Mouse (Mus musculus) lung, embryonic 15.5 days (tissue): ENCODE measurements around the gene Serpini1. TPM values are rescaled to one million over a fixed set of nuclear protein-coding genes. Genes with fewer than 3 reads are reported as not detected.

Source experiments
- ATAC-seq: fragments of 200-750 bp; cut with Nextera tagmentation; 2 replicates; pipeline ENCODE4 v1.8.0; 2017; ENCODE audit warnings: moderate number of reproducible peaks, borderline replicate concordance; ENCODE audit not compliant: low FRiP score, low TSS enrichment; ENCODE audit errors: extremely low read depth
- H3K27ac ChIP-seq: fragments of 300-500 bp; sonication (generic); 2 replicates; pipeline ENCODE4 v1.5.1; 2015; ENCODE audit warnings: moderate library complexity, mild to moderate bottlenecking, inconsistent platforms
- H3K27me3 ChIP-seq: fragments of 300-500 bp; sonication (generic); 2 replicates; pipeline ENCODE4 v1.6.1; 2015; ENCODE audit warnings: inconsistent platforms
- H3K36me3 ChIP-seq: fragments of 300-500 bp; sonication (generic); 2 replicates; pipeline ENCODE4 v1.6.1; 2015; ENCODE audit warnings: inconsistent platforms
- H3K4me1 ChIP-seq: fragments of 300-500 bp; sonication (generic); 2 replicates; pipeline ENCODE4 v1.6.1; 2015; ENCODE audit warnings: inconsistent platforms
- H3K4me2 ChIP-seq: fragments of 300-500 bp; sonication (generic); 2 replicates; pipeline ENCODE4 v1.6.1; 2015; ENCODE audit warnings: inconsistent platforms, mild to moderate bottlenecking, moderate library complexity
- H3K4me3 ChIP-seq: fragments of 300-500 bp; sonication (generic); 2 replicates; pipeline ENCODE4 v1.5.1; 2015; ENCODE audit warnings: mild to moderate bottlenecking, inconsistent platforms
- H3K9ac ChIP-seq: fragments of 300-500 bp; sonication (generic); 2 replicates; pipeline ENCODE4 v1.6.1; 2015; ENCODE audit warnings: inconsistent platforms
- H3K9me3 ChIP-seq: fragments of 300-500 bp; sonication (generic); 2 replicates; pipeline ENCODE4 v1.6.1; 2016; ENCODE audit warnings: inconsistent platforms
- WGBS: fragments of 180-500 bp; shearing (Covaris S2); methylation state at CpG from one replicate; pipeline ENCODE4 v1.1.7; 2015; 5-methylcytosine and 5-hydroxymethylcytosine counted together
- polyA plus RNA-seq: library from polyadenylated mRNA; unstranded; fragments of >200 nt; fragmentation: Nextera tagmentation; extraction: Ambion mirVana; gene quantifications from 2 replicates; pipeline ENCODE4 v1.2.1, GENCODE M21; 2015

Gene Serpini1
- polyA plus RNA-seq, 1 experiment from 2014 or later = 2.2 TPM

- ATAC-seq = no peak
- no peak overlapping the region for H3K4me3 ChIP-seq
- no peak overlapping the region for H3K4me2 ChIP-seq
- no peaks in the 10 kb centered on the region for H3K4me1 ChIP-seq
- H3K9me3 ChIP-seq = no peaks in the 10 kb centered on the region
- H3K27me3 ChIP-seq = no peaks in the 10 kb centered on the region
- H3K27ac ChIP-seq = no peak overlapping the region
- no peak overlapping the region for H3K9ac ChIP-seq
- no peaks in the 10 kb centered on the region for H3K36me3 ChIP-seq
These were observed 133.0 kb downstream of the Serpini1 start for GRCm38 (mm10) chr3:75690321-75690720.

GRCm38 (mm10) chr3:75692088-75692487 is 134.7 kb downstream of the Serpini1 start:
- WGBS = 58% methylated on average over 1 of the region's 1 CpGs
- ATAC-seq = no peak
- H3K9me3 ChIP-seq = no peaks in the 10 kb centered on the region
- H3K9ac ChIP-seq = no peak overlapping the region
- H3K4me1 ChIP-seq = no peaks in the 10 kb centered on the region
- no peaks in the 10 kb centered on the region for H3K27me3 ChIP-seq
- H3K4me3 ChIP-seq = no peak overlapping the region
- H3K27ac ChIP-seq = no peak overlapping the region
- H3K36me3 ChIP-seq = no peaks in the 10 kb centered on the region
- H3K4me2 ChIP-seq = no peak overlapping the region

Other genes with a start within 250 kb of the Serpini1 start
- not detected in 2 replicates for gene Wdr49, start 75.4 kb upstream of the Serpini1 start, polyA plus RNA-seq
- gene Pdcd10, start 691 bp upstream of the Serpini1 start, polyA plus RNA-seq = 86.7 and 92.1 TPM in 2 replicates
- gene Gm29133, start 190.7 kb downstream of the Serpini1 start, polyA plus RNA-seq = not detected in 2 replicates